Mouse (Mus musculus): ENCODE data around the gene C330007P06Rik.

DNA sequence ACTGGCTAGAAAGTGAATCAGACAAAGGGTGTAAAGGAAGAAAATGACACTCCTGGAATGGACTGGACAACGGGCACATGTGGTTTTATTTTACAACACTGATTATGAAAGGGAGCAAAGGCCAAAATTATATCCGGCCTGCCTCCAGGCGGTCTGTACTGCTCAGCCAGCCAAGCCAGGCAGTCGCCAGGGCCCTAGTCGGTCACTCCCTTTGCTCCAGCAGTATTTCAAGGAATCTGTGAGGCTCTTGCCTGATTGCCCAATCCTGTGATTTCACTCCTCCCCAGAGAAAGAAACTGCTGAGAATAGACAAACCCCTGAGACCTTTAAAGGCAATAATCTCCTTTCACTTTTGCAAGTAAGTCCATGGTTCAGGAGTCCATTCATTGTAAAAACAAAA, 69.7 kb downstream of the C330007P06Rik start:
- TF ChIP-seq POLR2AphosphoS2 (IDR thresholded peaks at IDR 0.05; ENCODE audit: low read depth, low read length) (no peak), USF1 (IDR thresholded peaks at IDR 0.05; ENCODE audit: low read depth, low read length) (no peak), POLR2A (IDR thresholded peaks at IDR 0.05; ENCODE audit: low read depth, low read length) (no peak), CTCF (conservative IDR thresholded peaks at IDR 0.05 in 1 of 2, IDR thresholded peaks at IDR 0.05 in 1 of 2; ENCODE audit: low read depth in 2 of 2, low read length in 2 of 2) (no peak), TBP (conservative IDR thresholded peaks at IDR 0.05; ENCODE audit: low read depth, low read length) (no peak), MYC (IDR thresholded peaks at IDR 0.05; ENCODE audit: low read depth, low read length) (no peak)

All from CH12.LX (cell line).